Mouse (Mus musculus) cerebellum, adult 18-20 months (tissue): ENCODE results near the gene Uevld.
"Not testable (repeated sequence)": the region's sequence is repeated elsewhere in the genome, so short reads cannot be mapped to it uniquely, and the experiment has no call there.

ENCODE experiments used
- DNase-seq, 2 experiments: peaks; one replicate each; pipeline ENCODE4 v3.0.0; 2021

Gene Uevld

GRCm38 (mm10) chr7:46964070-46964469, 5.7 kb upstream of the Uevld start:
- no peak for DNase-seq

GRCm38 (mm10) chr7:46962806-46963618, 4.7 kb upstream of the Uevld start:
- peak; percentile 67 to 74 for DNase-seq

GRCm38 (mm10) chr7:46962132-46962531, 3.8 kb upstream of the Uevld start:
- no peak for DNase-seq

GRCm38 (mm10) chr7:46960991-46961390, 2.7 kb upstream of the Uevld start:
- no peak for DNase-seq

GRCm38 (mm10) chr7:46958853-46959252, 526 bp upstream of the Uevld start:
- DNase-seq, result peak in 1 of 2 experiments; percentile 37

GRCm38 (mm10) chr7:46935847-46936246, 22.5 kb downstream of the Uevld start:
- DNase-seq, result no peak

- no peak for DNase-seq
Measured at GRCm38 (mm10) chr7:46934788-46935187, 23.5 kb downstream of the Uevld start.

- DNase-seq, result no peak
Measured at GRCm38 (mm10) chr7:46931370-46931769, 27.0 kb downstream of the Uevld start.

- no peak for DNase-seq
Measured at GRCm38 (mm10) chr7:46928291-46928690, 30.0 kb downstream of the Uevld start.

- DNase-seq, result no peak
Measured at GRCm38 (mm10) chr7:46922075-46922474, 36.3 kb downstream of the Uevld start.

GRCm38 (mm10) chr7:46919551-46920176, 38.7 kb downstream of the Uevld start, which contains the start of gene Tsg101:
TSS of gene Tsg101 (minus strand) at chr7:46919969.
- peak; percentile 94 to 95 for DNase-seq

- no peak for DNase-seq
Measured at GRCm38 (mm10) chr7:46918678-46919371, 39.5 kb downstream of the Uevld start.

- no peak for DNase-seq
Measured at GRCm38 (mm10) chr7:46916376-46916775, 42.0 kb downstream of the Uevld start.

- no peak for DNase-seq
Measured at GRCm38 (mm10) chr7:46911250-46911649, 47.1 kb downstream of the Uevld start.

GRCm38 (mm10) chr7:46899343-46899742, 59.0 kb downstream of the Uevld start:
- no peak for DNase-seq

- DNase-seq, result no peak
Measured at GRCm38 (mm10) chr7:46895511-46895910, 62.8 kb downstream of the Uevld start.

- no peak for DNase-seq
Measured at GRCm38 (mm10) chr7:46883304-46883703, 75.0 kb downstream of the Uevld start.

GRCm38 (mm10) chr7:46881941-46882340, 76.4 kb downstream of the Uevld start:
- DNase-seq, result not testable (repeated sequence)

- DNase-seq, result no peak
Measured at GRCm38 (mm10) chr7:46880992-46881391, 77.3 kb downstream of the Uevld start.

- no peak for DNase-seq
Measured at GRCm38 (mm10) chr7:46879851-46880250, 78.5 kb downstream of the Uevld start.

GRCm38 (mm10) chr7:46877255-46877654, 81.1 kb downstream of the Uevld start:
- no peak for DNase-seq

- no peak for DNase-seq
Measured at GRCm38 (mm10) chr7:46876841-46877240, 81.5 kb downstream of the Uevld start.
